ENCODE assay signal across 20 mouse cellular contexts in the genomic region with DNA sequence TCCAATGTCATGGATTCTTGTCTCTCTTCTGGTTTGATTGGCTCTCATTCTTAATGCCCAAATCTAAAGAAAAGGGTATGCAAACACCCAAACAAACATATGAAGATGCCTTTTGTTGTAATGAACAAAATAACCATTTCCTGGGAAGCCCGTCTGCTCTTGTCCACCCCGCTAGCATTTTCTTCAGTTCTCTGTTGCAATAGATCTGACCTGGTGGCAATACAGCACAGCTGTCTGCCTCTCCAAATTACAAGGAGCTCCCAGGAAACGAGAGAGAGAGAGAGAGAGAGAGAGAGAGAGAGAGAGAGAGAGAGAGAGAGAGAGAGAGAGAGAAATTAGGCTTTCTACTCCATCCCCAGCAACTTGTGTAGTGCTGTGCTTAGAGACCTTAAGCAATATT. TPM values are rescaled to one million over a fixed set of nuclear protein-coding genes. Genes with fewer than 3 reads are reported as not detected.
DNase-seq lines count a peak whose midpoint lies in the region; ATAC-seq and TF ChIP-seq lines count a peak whose summit lies in the region.
"Had no signal": no experiment of that assay in that cellular context is flagged by ENCODE, and none has a peak within 500 bp of the region (broad histone marks: within the 10 kb centered on the region; RNA-seq: fewer than 3 reads in every experiment).

No protein-coding gene starts in this region.

- 38% methylated on average over 3 of the region's 3 CpGs for WGBS in lung, postnatal 0 days
- 45% methylated on average over 3 of the region's 3 CpGs for WGBS in lung, adult 2 months
- 36% methylated on average over 3 of the region's 3 CpGs for WGBS in hindbrain, embryonic 10.5 days
- 26% methylated on average over 3 of the region's 3 CpGs for WGBS in hindbrain, embryonic 13.5 days
- 22% methylated on average over 3 of the region's 3 CpGs for WGBS in midbrain, embryonic 15.5 days

- TF ChIP-seq CTCF in lung, postnatal 0 days (IDR thresholded peaks at IDR 0.05): no peak
- no peak for TF ChIP-seq CTCF in lung, adult 2 months (IDR thresholded peaks at IDR 0.05; ENCODE audit: insufficient read depth, low read length)

- DNase-seq in lung, postnatal 0 days (ENCODE audit: low spot score): peak; percentile 76
- no peak for DNase-seq in lung, adult 2 months
- DNase-seq in hindbrain, embryonic 10.5 days (ENCODE audit: low spot score): no peak
- no peak for DNase-seq in urinary bladder, postnatal 14 days (ENCODE audit: low spot score)
- DNase-seq in frontal cortex, postnatal 14 days (ENCODE audit: low spot score in 2 of 2): no peak
- DNase-seq in frontal cortex, postnatal 25 days (ENCODE audit: low spot score in 2 of 2): no peak
- DNase-seq: adrenal gland, adult 8-10 months; cerebellum, adult 8-10 months; gastrocnemius, postnatal 10 days; heart, adult 2 months; kidney, postnatal 4 days; liver, postnatal 0 days; spleen, adult 18-20 months; thymus, postnatal 36 days had no signal

- H3K36me3 ChIP-seq in lung, postnatal 0 days (ENCODE audit: insufficient read depth, low read length): no peaks in the 10 kb centered on the region
- H3K36me3 ChIP-seq in hindbrain, embryonic 10.5 days: no peaks in the 10 kb centered on the region
- H3K36me3 ChIP-seq in hindbrain, embryonic 13.5 days: no peaks in the 10 kb centered on the region
- no peaks in the 10 kb centered on the region for H3K36me3 ChIP-seq in midbrain, embryonic 15.5 days (replicated peaks)
- H3K36me3 ChIP-seq: embryonic facial prominence, embryonic 10.5 days; kidney, embryonic 15.5 days; limb, embryonic 10.5 days had no signal

- H3K9me3 ChIP-seq in lung, postnatal 0 days (ENCODE audit: low read length): no peaks in the 10 kb centered on the region
- H3K9me3 ChIP-seq in hindbrain, embryonic 10.5 days: no peaks in the 10 kb centered on the region
- no peaks in the 10 kb centered on the region for H3K9me3 ChIP-seq in hindbrain, embryonic 13.5 days
- H3K9me3 ChIP-seq in midbrain, embryonic 15.5 days: no peaks in the 10 kb centered on the region
- H3K9me3 ChIP-seq: embryonic facial prominence, embryonic 10.5 days; kidney, embryonic 15.5 days; limb, embryonic 10.5 days had no signal

- no peaks in the 10 kb centered on the region for H3K27me3 ChIP-seq in lung, postnatal 0 days (replicated peaks; ENCODE audit: insufficient read depth, low read length)
- no peaks in the 10 kb centered on the region for H3K27me3 ChIP-seq in hindbrain, embryonic 10.5 days (ENCODE audit: insufficient read depth, poor library complexity, severe bottlenecking)
- no peaks in the 10 kb centered on the region for H3K27me3 ChIP-seq in hindbrain, embryonic 13.5 days
- no peaks in the 10 kb centered on the region for H3K27me3 ChIP-seq in midbrain, embryonic 15.5 days (replicated peaks)
- H3K27me3 ChIP-seq: kidney, embryonic 15.5 days had no signal

- H3K4me3 ChIP-seq in lung, postnatal 0 days (ENCODE audit: low read depth, low read length): no peak overlapping the region
- no peak overlapping the region for H3K4me3 ChIP-seq in lung, adult 2 months (replicated peaks; ENCODE audit: extremely low read depth, low read depth, low read length)
- no peak overlapping the region for H3K4me3 ChIP-seq in hindbrain, embryonic 10.5 days
- no peak overlapping the region for H3K4me3 ChIP-seq in hindbrain, embryonic 13.5 days
- H3K4me3 ChIP-seq in midbrain, embryonic 15.5 days: no peak overlapping the region
- H3K4me3 ChIP-seq: embryonic facial prominence, embryonic 10.5 days; heart, adult 2 months; kidney, embryonic 15.5 days; limb, embryonic 10.5 days had no signal

- no peak for TF ChIP-seq POLR2A in lung, adult 2 months (IDR thresholded peaks at IDR 0.05; ENCODE audit: borderline replicate concordance, extremely low read depth, low read depth, low read length)

- H3K27ac ChIP-seq in lung, postnatal 0 days (ENCODE audit: low read length): no peak overlapping the region
- H3K27ac ChIP-seq in hindbrain, embryonic 10.5 days: peak overlapping the region; percentile 84
- H3K27ac ChIP-seq in hindbrain, embryonic 13.5 days: peak overlapping the region; percentile 88
- peak overlapping the region; percentile 60 for H3K27ac ChIP-seq in midbrain, embryonic 15.5 days
- H3K27ac ChIP-seq: heart, adult 2 months; kidney, embryonic 15.5 days; limb, embryonic 10.5 days had no signal

- no peak for TF ChIP-seq EP300 in lung, postnatal 0 days (IDR thresholded peaks at IDR 0.05)

- H3K9ac ChIP-seq in lung, postnatal 0 days (replicated peaks; ENCODE audit: low read depth): no peak overlapping the region
- H3K9ac ChIP-seq in hindbrain, embryonic 13.5 days: no peak overlapping the region
- H3K9ac ChIP-seq in midbrain, embryonic 15.5 days: no peak overlapping the region
- H3K9ac ChIP-seq: kidney, embryonic 15.5 days; liver, postnatal 0 days had no signal

- peak; percentile 64 for ATAC-seq in lung, postnatal 0 days
- ATAC-seq in hindbrain, embryonic 13.5 days (ENCODE audit: low FRiP score): no peak
- no peak for ATAC-seq in midbrain, embryonic 15.5 days (replicated peaks)
- ATAC-seq: intestine, postnatal 0 days; liver, postnatal 0 days had no signal

- no peaks in the 10 kb centered on the region; the same call in 1 of the 2 replicates for H3K4me1 ChIP-seq in lung, postnatal 0 days (ENCODE audit: insufficient read depth, low read depth, low read length)
- no peaks in the 10 kb centered on the region for H3K4me1 ChIP-seq in lung, adult 2 months (ENCODE audit: control insufficient read depth, insufficient read depth, low read length)
- peaks cover 62% of the 10 kb centered on the region for H3K4me1 ChIP-seq in hindbrain, embryonic 10.5 days (replicated peaks)
- H3K4me1 ChIP-seq in hindbrain, embryonic 13.5 days (replicated peaks): peaks cover 67% of the 10 kb centered on the region
- peaks cover 24% of the 10 kb centered on the region for H3K4me1 ChIP-seq in midbrain, embryonic 15.5 days
- H3K4me1 ChIP-seq: kidney, embryonic 15.5 days had no signal

- H3K4me2 ChIP-seq in lung, postnatal 0 days (replicated peaks; ENCODE audit: low read depth, low read length): no peak overlapping the region
- H3K4me2 ChIP-seq in hindbrain, embryonic 13.5 days: no peak overlapping the region
- H3K4me2 ChIP-seq in midbrain, embryonic 15.5 days: no peak overlapping the region
- H3K4me2 ChIP-seq: kidney, embryonic 15.5 days had no signal

RNA-seq across cellular contexts. Expression of a gene that starts 42.1 kb away (rescaled TPM):
- 12.2 and 13.4 TPM in 2 replicates for polyA plus RNA-seq in lung, postnatal 0 days (2015; fragmentation: Nextera tagmentation; extraction: Ambion mirVana)
- polyA plus RNA-seq in lung, adult 2 months (2012; rRNA removed): 7.5 and 9.2 TPM in 2 replicates
- polyA plus RNA-seq in hindbrain, embryonic 10.5 days (2016; fragmentation: Nextera tagmentation; extraction: Ambion mirVana): 162 and 390 TPM in 2 replicates
- 2,446 and 2,546 TPM in 2 replicates for polyA plus RNA-seq in hindbrain, embryonic 13.5 days (2015; fragmentation: Nextera tagmentation; extraction: Ambion mirVana)
- polyA plus RNA-seq in midbrain, embryonic 15.5 days (2015; fragmentation: Nextera tagmentation; extraction: Ambion mirVana): 3,115 and 3,141 TPM in 2 replicates

Comparison
In these comparisons a context has a peak if more than half of its experiments do, and no peak if none do; other contexts are left out.
1. RNA of a gene that starts 42.1 kb away (polyA plus RNA-seq): 3,115 to 3,141 TPM in midbrain, embryonic 15.5 days, 2,446 to 2,546 TPM in hindbrain, embryonic 13.5 days and 162 to 390 TPM in hindbrain, embryonic 10.5 days; 12.2 to 13.4 TPM in lung, postnatal 0 days and 7.5 to 9.2 TPM in lung, adult 2 months; every median in the first group is over 10 times any median in the second.